Mouse (Mus musculus) heart, postnatal 14 days (tissue): ENCODE measurements around the gene Rasgrf2. TPM values are rescaled to one million over a fixed set of nuclear protein-coding genes. Genes with fewer than 3 reads are reported as not detected.

Experiments used
- DNase-seq, 2 experiments: peaks; one replicate each; pipeline ENCODE4 v3.0.0; 2021 to 2022
- intact Hi-C: fragments of 180-260 bp; cut with DNase I; formaldehyde crosslinking; loops from one replicate; pipeline ENCODE4 v1.15.1; 2025
- total RNA-seq, 2 experiments: library from RNA; stranded (reverse); gene quantifications; 2 replicates each; pipeline ENCODE4 v1.2.3; 2021

Rasgrf2 gene
- total RNA-seq, 2 experiments from 2014 or later, result 5.4 to 6.3 TPM

GRCm38 (mm10) chr13:91974154-91974553, 157.3 kb downstream of the Rasgrf2 start:
- intact Hi-C loops, result no loop called here
- DNase-seq, result no peak

DNA sequence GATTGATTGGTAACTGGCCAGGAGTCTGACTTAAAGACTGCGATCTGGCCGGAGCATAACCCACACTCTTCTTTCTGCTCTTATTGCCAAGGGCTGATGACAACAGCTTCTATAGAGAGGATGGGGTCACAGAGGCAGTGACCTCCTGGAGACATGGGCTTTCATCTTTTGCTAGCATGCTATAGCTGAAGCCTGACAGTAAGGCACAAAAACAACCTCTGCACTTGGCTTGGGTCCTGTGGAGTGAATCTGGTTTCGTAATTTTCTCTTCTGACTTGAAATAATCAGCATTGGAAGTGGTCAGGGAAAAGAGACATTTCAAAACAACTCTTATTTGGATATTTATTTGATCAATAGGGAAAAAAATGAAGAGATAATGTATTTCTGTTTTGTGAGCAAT, 160.2 kb downstream of the Rasgrf2 start:
- no peak for DNase-seq
- intact Hi-C loops, result no loop called here

- no peak for DNase-seq
- intact Hi-C loops, result no loop called here
Measured at GRCm38 (mm10) chr13:91956474-91956873, 175.0 kb downstream of the Rasgrf2 start.

DNA sequence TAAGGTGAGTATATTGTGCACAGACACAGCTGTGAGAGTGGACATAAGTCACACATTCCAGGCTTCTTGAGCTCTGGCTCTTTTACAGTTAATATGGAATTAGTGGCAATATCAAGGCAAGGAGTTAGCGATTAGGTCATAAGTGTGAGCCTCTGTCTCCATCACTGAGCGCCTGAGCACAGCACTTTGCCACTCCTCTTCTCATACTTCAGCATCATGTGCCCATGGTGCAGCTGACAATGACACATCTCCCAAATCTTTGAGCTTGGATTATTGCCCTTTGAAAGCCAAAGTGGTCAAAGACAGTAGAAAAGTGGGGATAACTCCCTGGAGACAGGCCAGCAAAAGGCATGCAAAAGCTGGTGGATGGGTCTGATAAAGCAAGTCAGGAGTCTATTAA, 175.8 kb downstream of the Rasgrf2 start:
- DNase-seq, result no peak
- intact Hi-C loops, result no loop called here

GRCm38 (mm10) chr13:91955175-91955574, 176.3 kb downstream of the Rasgrf2 start:
- intact Hi-C loops, result no loop called here
- DNase-seq, result no peak

GRCm38 (mm10) chr13:91940113-91940512, 191.3 kb downstream of the Rasgrf2 start:
- intact Hi-C loops, result no loop called here
- DNase-seq, result no peak

GRCm38 (mm10) chr13:91938826-91939225, 192.6 kb downstream of the Rasgrf2 start:
- intact Hi-C loops, result no loop called here
- no peak for DNase-seq

DNA sequence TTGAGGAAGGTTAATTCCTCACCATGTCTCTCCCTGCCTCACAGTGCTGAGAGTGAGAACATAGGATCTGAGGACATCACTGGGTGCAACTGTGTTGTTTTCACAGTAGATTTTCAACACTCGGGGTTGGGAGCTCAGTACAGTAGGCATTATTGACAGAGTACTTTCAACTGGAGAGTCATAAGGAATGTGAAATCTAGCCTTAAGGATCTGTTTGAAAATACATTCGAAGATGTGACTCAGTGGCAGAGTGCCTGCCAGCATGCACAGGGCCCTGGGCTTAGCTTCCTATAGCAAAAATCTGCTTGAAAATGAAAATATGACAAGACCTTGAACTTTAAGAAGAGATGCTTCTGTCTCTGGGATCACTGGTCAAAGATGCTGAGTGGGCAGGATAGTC, 194.2 kb downstream of the Rasgrf2 start:
- intact Hi-C loops, result no loop called here
- DNase-seq, result no peak

GRCm38 (mm10) chr13:91932122-91932521, 199.3 kb downstream of the Rasgrf2 start:
- intact Hi-C loops, result no loop called here
- DNase-seq, result no peak

- no peak for DNase-seq
- intact Hi-C loops, result no loop called here
Measured at GRCm38 (mm10) chr13:91929943-91930726, 201.3 kb downstream of the Rasgrf2 start.

GRCm38 (mm10) chr13:91928605-91929389, 202.7 kb downstream of the Rasgrf2 start:
- intact Hi-C loops, result no loop called here
- DNase-seq, result no peak

DNA sequence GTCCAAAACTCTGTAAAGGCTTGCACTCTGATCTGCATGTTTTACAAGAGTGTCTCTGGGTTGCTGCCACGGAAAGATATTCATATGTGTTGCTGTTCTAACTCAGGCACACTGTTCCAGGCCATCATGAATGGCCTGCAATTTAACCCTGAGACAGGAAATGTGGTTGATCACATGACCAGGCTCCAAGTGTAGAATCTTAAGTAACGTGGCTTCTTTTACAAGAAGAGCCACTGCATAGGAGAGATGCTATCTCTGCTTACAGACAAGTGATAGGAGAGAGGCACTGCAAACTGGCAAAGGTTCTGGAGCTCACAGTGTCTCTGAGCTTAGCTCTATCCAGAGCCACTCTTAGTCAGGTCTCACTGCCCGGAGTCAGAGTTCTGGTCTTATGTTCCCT, 210.4 kb downstream of the Rasgrf2 start:
- no peak for DNase-seq
- intact Hi-C loops, result no loop called here

GRCm38 (mm10) chr13:91918764-91919163, 212.7 kb downstream of the Rasgrf2 start:
- DNase-seq, result no peak
- intact Hi-C loops, result loop anchor here (10.0 kb wide), 1 partner anchor 306 kb away; no protein-coding TSS in a partner anchor

DNA sequence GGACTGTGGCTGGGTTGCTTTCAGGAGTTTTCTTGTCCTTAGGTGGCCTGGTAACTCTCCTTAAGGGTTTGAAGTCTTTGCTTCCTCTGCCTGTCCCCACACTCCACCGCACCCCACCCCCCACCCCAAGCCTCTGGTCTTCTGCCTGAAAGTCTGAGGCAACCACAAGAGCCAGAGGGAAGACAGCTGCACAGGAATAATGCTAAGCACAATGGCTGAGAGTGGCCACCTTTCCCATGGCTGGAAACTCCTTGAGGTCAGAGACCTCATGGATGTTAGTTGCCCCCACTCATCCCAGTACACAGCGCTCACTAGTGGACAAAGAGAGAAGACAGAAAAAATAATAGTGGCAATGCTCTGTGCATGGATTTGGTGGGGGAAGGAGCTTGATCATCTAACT, 213.6 kb downstream of the Rasgrf2 start:
- DNase-seq, result no peak
- intact Hi-C loops, result loop anchor here (10.0 kb wide), 1 partner anchor 307 kb away; no protein-coding TSS in a partner anchor

DNA sequence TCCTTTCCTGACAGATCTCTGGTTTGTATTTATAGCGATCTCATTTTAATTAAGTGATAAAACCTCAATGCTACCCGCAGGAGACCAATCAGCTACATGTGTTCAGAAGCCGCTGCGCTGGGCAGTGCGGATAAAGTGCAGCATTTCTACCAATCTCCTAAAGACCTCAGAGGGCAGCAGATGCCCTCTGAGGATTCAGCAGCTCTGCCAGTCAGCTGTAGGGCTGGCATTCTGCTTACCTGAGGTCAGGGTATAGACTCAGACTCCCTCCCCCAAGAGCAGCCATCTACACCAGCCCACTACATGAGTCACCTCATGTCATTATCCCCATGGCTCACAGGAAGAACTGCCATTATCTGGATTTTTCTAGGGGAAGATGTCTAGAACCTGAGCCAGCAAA, 215.1 kb downstream of the Rasgrf2 start:
- DNase-seq, result no peak
- intact Hi-C loops, result loop anchor here (10.0 kb wide), 1 partner anchor 308 kb away; no protein-coding TSS in a partner anchor

GRCm38 (mm10) chr13:91915582-91916239, 215.7 kb downstream of the Rasgrf2 start:
- DNase-seq, result peak in 1 of 2 experiments; percentile 23
- intact Hi-C loops, result loop anchor here (10.0 kb wide), 1 partner anchor 309 kb away; no protein-coding TSS in a partner anchor

DNA sequence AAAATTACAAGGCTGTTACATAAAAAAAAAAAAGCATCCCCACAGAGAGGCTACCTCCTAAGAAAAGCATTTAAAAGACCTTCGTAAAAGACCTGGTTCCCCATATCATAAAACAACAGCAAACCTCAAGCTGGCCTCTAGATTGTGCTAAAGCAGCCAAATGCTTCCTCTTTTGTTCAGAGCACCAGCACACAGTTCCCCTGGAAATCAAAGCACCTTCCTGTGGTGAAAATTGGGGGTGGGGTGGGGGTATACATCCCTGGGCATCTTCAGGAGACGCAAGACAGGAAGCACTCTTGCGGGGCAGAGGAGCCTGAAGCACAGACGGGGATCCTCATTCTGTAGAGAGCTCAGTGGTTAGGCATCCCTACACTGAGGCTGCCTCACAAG, 216.3 kb downstream of the Rasgrf2 start:
- intact Hi-C loops, result loop anchor here (10.0 kb wide), 1 partner anchor 310 kb away; no protein-coding TSS in a partner anchor
- DNase-seq, result no peak

- no peak for DNase-seq
- intact Hi-C loops, result loop anchor here (10.0 kb wide), 1 partner anchor 313 kb away; no protein-coding TSS in a partner anchor
Measured at GRCm38 (mm10) chr13:91911652-91912051, 219.8 kb downstream of the Rasgrf2 start.

- DNase-seq, result no peak
- intact Hi-C loops, result loop anchor here (10.0 kb wide), 1 partner anchor 314 kb away; no protein-coding TSS in a partner anchor
Measured at GRCm38 (mm10) chr13:91911211-91911610, 220.2 kb downstream of the Rasgrf2 start.

DNA sequence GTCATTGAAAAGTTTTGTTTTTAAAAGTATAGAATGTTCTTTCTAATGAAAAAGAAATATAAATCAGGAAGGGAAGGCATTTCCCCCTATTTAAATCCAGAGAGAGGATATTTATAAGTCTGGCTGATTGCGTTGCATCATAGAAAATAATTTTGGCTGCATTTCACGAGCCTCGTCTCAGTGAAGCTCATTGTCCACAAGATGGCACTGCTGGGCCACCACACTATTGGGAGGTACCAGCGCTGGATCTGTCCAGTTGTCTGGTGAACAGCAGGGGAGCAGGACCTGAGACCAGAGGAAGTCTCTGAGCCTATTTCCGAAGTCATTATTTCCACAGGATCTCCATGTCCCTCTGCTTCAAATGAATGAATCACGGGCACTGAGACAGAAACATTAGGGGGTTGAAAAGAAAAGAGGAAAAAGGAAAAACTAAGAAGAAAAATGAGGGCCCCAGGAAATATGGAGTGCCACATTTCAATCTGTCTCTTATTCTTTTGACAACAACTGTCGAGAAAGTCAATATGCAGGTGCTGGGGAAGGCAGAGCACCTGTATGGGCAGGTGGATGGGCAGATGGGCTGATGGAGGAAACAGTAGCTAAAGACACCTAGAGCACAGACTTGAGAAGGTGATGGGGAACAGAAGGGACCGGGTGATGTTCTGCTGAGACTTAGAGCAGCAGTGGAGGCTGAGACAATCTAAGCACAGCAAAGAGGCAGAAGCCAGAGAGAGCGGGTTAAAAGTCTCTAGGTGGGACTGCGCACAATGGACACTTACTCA, 223.1 kb downstream of the Rasgrf2 start:
- intact Hi-C loops, result loop anchor here (1.0 to 10.0 kb wide), 3 partner anchors 431 to 836 kb away; no protein-coding TSS in a partner anchor
- DNase-seq, result peak; percentile 76 to 88
